In genomic region chr11:3588036-3588672, GRCm38 (mm10) we compare ENCODE assay signal across 21 mouse cellular contexts.
"Had no signal": no experiment of that assay in that cellular context is flagged by ENCODE, and none has a peak within 500 bp of the region (broad histone marks: within the 10 kb centered on the region; RNA-seq: fewer than 3 reads in every experiment).

No protein-coding gene starts in this region.

- H3K27me3 ChIP-seq: heart, embryonic 13.5 days; heart, embryonic 15.5 days; hindbrain, embryonic 13.5 days; hindbrain, embryonic 15.5 days; kidney, embryonic 15.5 days; limb, embryonic 12.5 days; liver, embryonic 13.5 days had no signal

- H3K36me3 ChIP-seq: heart, embryonic 13.5 days; heart, embryonic 15.5 days; hindbrain, embryonic 13.5 days; hindbrain, embryonic 15.5 days; kidney, embryonic 15.5 days; limb, embryonic 10.5 days; limb, embryonic 12.5 days; liver, embryonic 13.5 days had no signal

- H3K9ac ChIP-seq: heart, embryonic 15.5 days; hindbrain, embryonic 13.5 days; hindbrain, embryonic 15.5 days; kidney, embryonic 15.5 days; limb, embryonic 12.5 days; liver, embryonic 13.5 days had no signal

- H3K27ac ChIP-seq: gastrocnemius, adult 2 months; heart, embryonic 13.5 days; heart, embryonic 15.5 days; hindbrain, embryonic 13.5 days; hindbrain, embryonic 15.5 days; hindbrain, postnatal 0 days; kidney, embryonic 15.5 days; kidney, postnatal 0 days; layer of hippocampus, adult 2 months; left cerebral cortex, adult 2 months; limb, embryonic 10.5 days; limb, embryonic 12.5 days; liver, embryonic 13.5 days had no signal

- H3K4me3 ChIP-seq: gastrocnemius, adult 2 months; heart, embryonic 13.5 days; heart, embryonic 15.5 days; hindbrain, embryonic 13.5 days; hindbrain, embryonic 15.5 days; kidney, embryonic 15.5 days; layer of hippocampus, adult 2 months; left cerebral cortex, adult 2 months; limb, embryonic 10.5 days; limb, embryonic 12.5 days; liver, embryonic 13.5 days had no signal

- H3K9me3 ChIP-seq: heart, embryonic 13.5 days; heart, embryonic 15.5 days; hindbrain, embryonic 13.5 days; hindbrain, embryonic 15.5 days; kidney, embryonic 15.5 days; limb, embryonic 10.5 days; limb, embryonic 12.5 days; liver, embryonic 13.5 days had no signal

- DNase-seq: gastrocnemius, adult 2 months; gastrocnemius, postnatal 10 days; gastrocnemius, postnatal 25 days; heart, postnatal 36 days; kidney, adult 11 months; kidney, adult 9 months; liver; liver, embryonic 13.5 days had no signal

- H3K4me2 ChIP-seq: heart, embryonic 11.5 days; heart, embryonic 13.5 days; heart, embryonic 15.5 days; hindbrain, embryonic 13.5 days; hindbrain, embryonic 15.5 days; kidney, embryonic 15.5 days; limb, embryonic 12.5 days; liver, embryonic 11.5 days; liver, embryonic 13.5 days had no signal

- H3K4me1 ChIP-seq: hindbrain, embryonic 13.5 days; hindbrain, embryonic 15.5 days; limb, embryonic 10.5 days; limb, embryonic 12.5 days; liver, embryonic 13.5 days had no signal
